Mouse (Mus musculus): ENCODE measurements around the gene Tctn3.

The Tctn3 gene

GRCm38 (mm10) chr19:40555136-40555535 lies 56.9 kb downstream of the Tctn3 start:
- no peak for DNase-seq (ENCODE audit: low spot score in 2 of 2)

DNA sequence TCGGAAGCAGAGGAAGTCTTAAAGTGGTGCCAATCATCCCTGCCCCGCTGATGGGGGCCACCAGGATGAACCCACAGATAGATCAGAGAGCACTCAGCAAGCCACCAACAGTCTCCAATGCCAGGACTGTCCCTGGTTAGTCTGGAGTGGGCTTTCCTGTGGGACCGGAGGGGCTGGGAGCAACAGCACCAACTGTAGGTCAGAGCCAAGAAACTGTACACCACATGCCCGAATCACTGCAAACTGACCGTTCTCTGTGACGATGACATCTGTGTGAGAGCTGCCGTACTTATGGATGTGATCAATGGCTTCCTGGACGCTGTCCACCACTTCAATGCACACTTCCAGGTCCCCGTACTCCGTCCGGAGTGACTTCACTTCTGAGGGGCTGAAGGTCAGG lies 57.7 kb downstream of the Tctn3 start:
- no peak for DNase-seq (ENCODE audit: low spot score in 2 of 2)

GRCm38 (mm10) chr19:40553849-40554248 lies 58.2 kb downstream of the Tctn3 start:
- DNase-seq (ENCODE audit: low spot score in 2 of 2) = no peak

GRCm38 (mm10) chr19:40553014-40553789 lies 58.8 kb downstream of the Tctn3 start:
- no peak for DNase-seq (ENCODE audit: low spot score in 2 of 2)

DNA sequence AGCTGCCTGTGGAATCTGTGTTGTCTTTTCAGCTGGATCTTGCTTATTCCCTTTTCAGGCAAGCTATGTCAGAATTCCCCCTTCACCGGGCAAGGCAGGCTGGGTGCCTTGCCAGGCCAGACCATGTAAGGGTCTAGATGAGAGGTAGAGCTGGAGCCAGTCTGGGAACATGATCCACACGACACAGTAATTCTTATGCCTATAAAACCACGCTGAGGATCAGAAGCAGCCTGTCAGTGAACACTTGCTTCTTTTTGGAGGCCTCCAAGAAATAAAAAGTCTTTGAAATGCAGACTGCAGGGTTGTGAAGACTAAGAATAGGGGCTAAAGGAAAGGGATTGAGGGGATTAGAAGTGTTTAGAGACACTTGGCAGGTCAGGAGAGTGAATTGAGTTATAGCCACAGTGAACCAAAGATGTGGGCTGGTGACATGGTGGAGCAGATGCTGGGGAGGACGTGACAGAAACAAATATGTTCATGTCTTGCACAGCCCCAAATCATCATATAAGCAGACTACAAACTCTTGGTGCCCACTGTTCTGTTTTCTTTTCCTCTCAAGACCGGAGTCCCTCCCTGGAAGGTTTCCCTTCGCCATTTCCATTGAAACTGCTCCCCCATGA lies 62.4 kb downstream of the Tctn3 start:
- no peak for DNase-seq (ENCODE audit: low spot score in 2 of 2)

DNA sequence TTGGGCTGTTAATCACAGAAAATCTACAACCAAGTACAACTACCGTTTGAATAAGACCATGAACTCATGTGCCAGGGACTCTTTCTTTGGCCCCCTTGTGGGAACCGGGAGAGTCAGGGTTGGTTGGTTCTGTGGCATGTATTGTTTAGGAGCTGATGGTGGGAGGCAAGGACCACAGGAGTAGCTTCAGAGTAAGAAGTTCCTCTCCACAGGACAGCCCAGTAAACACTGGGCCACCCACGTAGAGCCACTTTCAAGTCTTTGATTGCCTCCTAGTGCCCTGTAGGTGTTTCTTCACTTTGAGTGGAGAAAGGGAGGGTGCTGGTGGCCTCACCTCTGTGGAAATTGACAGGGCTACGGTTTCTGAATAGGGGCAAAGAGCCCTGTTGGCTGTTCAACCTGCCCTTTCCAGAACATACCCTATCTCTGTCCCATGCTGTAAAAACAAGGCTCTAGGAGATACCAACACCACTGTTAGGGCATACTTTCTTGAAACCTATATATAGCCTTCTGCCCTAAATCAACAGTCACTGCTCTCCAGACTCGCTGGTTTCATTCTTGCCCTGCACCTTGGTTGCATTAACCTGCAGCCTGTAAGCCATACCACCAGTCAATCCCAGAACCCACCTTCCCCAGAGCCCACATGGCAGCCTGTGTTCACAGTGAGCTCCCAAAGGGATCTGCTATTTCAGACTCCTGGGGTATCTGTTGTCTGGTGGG lies 63.1 kb downstream of the Tctn3 start:
- DNase-seq (ENCODE audit: low spot score in 2 of 2) = no peak

GRCm38 (mm10) chr19:40548386-40548785 lies 63.6 kb downstream of the Tctn3 start:
- DNase-seq (ENCODE audit: low spot score in 2 of 2) = no peak

Measured in frontal cortex, postnatal 14 days (tissue).